Mouse (Mus musculus) kidney, postnatal 0 days (tissue): ENCODE data around the gene Sycp3. TPM values are rescaled to one million over a fixed set of nuclear protein-coding genes. Genes with fewer than 3 reads are reported as not detected.

Experiments used
- ATAC-seq: fragments of 200-750 bp; cut with Nextera tagmentation; replicated peaks from 2 replicates; pipeline ENCODE4 v1.8.0; 2017; ENCODE audit warnings: low read depth, moderate number of reproducible peaks, moderate TSS enrichment, moderate library complexity; ENCODE audit not compliant: low FRiP score
- DNase-seq: peaks from one replicate; pipeline ENCODE4 v3.0.0-alpha.2; 2016; ENCODE audit warnings: low spot score
- H3K27ac ChIP-seq: fragments of 300-500 bp; sonication (generic); 2 replicates; pipeline ENCODE4 v1.5.1; 2014; ENCODE audit warnings: mild to moderate bottlenecking
- H3K27me3 ChIP-seq: fragments of 300-500 bp; sonication (generic); 2 replicates; pipeline ENCODE4 v1.6.1; 2014; ENCODE audit warnings: low read length, mixed read lengths; ENCODE audit not compliant: insufficient read depth
- H3K36me3 ChIP-seq: fragments of 300-500 bp; sonication (generic); 2 replicates; pipeline ENCODE4 v1.6.1; 2014; ENCODE audit warnings: low read length, mixed read lengths; ENCODE audit not compliant: insufficient read depth
- H3K4me1 ChIP-seq: fragments of 300-500 bp; sonication (generic); replicated peaks from 2 replicates; pipeline ENCODE4 v1.6.1; 2014; ENCODE audit warnings: antibody characterized with exemption, low read length, mixed read lengths; ENCODE audit not compliant: insufficient read depth
- H3K4me2 ChIP-seq: fragments of 300-500 bp; sonication (generic); 2 replicates; pipeline ENCODE4 v1.6.1; 2014; ENCODE audit warnings: mild to moderate bottlenecking, low read length, moderate library complexity, mixed read lengths
- H3K4me3 ChIP-seq: fragments of 300-500 bp; sonication (generic); replicated peaks from 2 replicates; pipeline ENCODE4 v1.5.1; 2014; ENCODE audit warnings: low read depth, low read length
- H3K9ac ChIP-seq: fragments of 300-500 bp; sonication (generic); 2 replicates; pipeline ENCODE4 v1.6.1; 2014; ENCODE audit warnings: low read depth, low read length
- H3K9me3 ChIP-seq: fragments of 300-500 bp; sonication (generic); replicated peaks from 2 replicates; pipeline ENCODE4 v1.6.1; 2016; ENCODE audit warnings: low read length, inconsistent platforms, mixed read lengths
- CTCF ChIP-seq: IDR thresholded peaks from 2 replicates; pipeline ENCODE4 v1.5.1; 2016; ENCODE audit warnings: antibody characterized with exemption, low read depth, mild to moderate bottlenecking, moderate library complexity
- WGBS: fragments of 180-500 bp; shearing (Covaris S2); extraction: QIAGEN DNeasy Blood & Tissue Kit; methylation state at CpG from one replicate; pipeline ENCODE4 v1.1.7; 2014; 5-methylcytosine and 5-hydroxymethylcytosine counted together
- polyA plus RNA-seq: library from polyadenylated mRNA; unstranded; fragments of >200 nt; fragmentation: Nextera tagmentation; extraction: Ambion mirVana; gene quantifications from 2 replicates; pipeline ENCODE4 v1.2.1, GENCODE M21; 2015

Sycp3 gene
- polyA plus RNA-seq, 1 experiment from 2014 or later = 0.16 TPM

DNA sequence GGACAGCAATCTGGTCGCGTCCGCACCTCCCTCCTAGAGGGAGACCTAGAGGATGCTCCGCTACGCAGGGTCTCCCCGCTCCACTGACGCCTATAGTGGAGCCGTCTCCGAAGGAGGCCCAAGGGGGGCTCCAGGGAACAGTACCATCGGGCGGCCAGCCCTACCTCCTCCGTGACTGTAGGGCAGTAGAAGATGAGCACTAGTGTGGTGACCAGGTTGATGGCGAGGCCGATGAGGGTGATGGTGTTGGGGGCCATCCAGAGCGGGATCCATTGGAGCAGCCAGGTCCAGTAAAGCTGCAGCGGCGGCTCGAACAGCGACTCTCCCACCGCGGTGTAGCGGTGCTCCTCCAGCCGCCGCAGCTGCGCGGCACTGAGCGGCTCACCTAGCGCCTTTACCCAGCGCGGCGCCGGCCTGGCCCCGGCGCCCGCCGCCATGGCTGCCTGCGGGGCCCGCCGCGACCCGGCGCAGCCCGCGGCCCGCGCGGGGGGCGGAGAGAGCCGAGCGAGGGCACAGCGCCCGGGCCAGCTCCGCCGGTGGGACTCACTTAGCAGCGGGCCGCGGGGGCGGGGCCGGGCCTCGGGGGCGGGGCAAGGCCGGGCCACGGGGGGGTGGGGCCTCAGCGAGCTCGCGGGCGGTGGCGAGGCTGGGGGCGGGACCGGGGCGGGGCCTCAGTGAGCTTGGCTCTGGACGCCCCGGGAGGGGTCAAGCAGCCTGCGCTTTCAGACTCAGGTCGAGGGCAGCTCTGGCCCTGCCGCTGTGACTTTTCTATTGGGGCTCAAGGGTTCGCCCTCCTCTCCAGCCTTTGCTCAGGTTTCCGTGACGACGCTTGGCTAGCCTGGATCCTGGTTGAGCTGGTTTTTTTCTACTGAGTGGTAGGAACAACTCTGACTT, 44.3 kb downstream of the Sycp3 start, which contains the start of gene Chpt1:
TSS of gene Chpt1 (minus strand) at position 653 of the 894 bp plus-strand sequence.
- TF ChIP-seq CTCF = no peak
- ATAC-seq = peak; percentile 95

DNA sequence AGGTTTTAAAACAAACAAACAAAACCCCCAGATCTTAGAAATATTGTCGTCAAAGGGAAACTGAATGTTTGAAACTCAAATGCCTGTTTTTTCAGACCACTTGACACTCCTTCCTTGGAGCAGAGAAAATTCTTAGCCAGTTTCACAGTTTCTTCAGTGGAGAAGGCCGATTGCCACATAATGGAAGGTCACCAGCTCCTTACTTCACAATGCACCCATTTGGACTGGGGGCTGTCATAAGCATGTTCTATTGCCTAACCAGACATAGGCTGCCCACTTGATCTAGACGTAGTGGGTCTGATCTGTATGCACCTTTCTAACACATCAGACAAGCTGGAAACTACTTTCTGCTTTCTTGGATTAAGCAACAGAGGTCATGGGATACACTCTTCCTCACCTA, 45.1 kb downstream of the Sycp3 start:
- ATAC-seq (no peak), DNase-seq (no peak)

More for the DNA sequence above, 44.3 kb downstream of the Sycp3 start, which contains the start of gene Chpt1:
- Histone ChIP-seq H3K9me3 (no peaks in the 10 kb centered on the region), H3K9ac (peak within 1 kb of the TSS; percentile 80), H3K27me3 (no peaks in the 10 kb centered on the region), H3K4me3 (peak within 1 kb of the TSS; percentile 62), H3K36me3 (no peaks in the 10 kb centered on the region), H3K27ac (peak within 1 kb of the TSS; percentile 87), H3K4me2 (peak within 1 kb of the TSS; percentile 59), H3K4me1 (peaks cover 9% of the 10 kb centered on the region; the same call in 1 of the 2 replicates)
- under 1% methylated on average over 73 of the region's 80 CpGs for WGBS
- DNase-seq = peak; percentile 85

DNA sequence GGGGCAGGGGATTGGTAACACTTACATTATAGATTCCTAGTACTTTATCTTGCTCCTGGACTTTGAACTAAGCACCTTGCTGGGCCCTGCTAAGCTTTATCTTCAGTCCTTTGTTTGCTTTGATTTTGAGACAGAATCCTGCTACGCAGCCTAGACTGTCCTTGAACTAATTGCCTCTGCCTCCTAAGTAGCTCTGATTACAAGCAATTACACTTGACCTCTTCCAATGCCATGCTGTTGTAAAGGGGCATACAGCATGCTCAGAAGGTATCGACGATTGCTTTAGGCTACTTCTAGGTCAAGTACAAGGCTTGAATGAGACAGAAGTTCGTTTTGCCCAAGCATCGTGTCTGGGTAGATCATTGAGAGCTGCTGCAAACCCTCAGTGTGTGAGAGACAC, 45.9 kb downstream of the Sycp3 start:
- TF ChIP-seq CTCF = no peak
- DNase-seq (no peak), ATAC-seq (no peak)
- H3K27me3 ChIP-seq = no peaks in the 10 kb centered on the region
- 63% methylated on average over 5 of the region's 5 CpGs for WGBS
- no peak overlapping the region for H3K4me2 ChIP-seq
- no peaks in the 10 kb centered on the region for H3K9me3 ChIP-seq
- H3K9ac ChIP-seq = no peak overlapping the region
- no peaks in the 10 kb centered on the region for H3K36me3 ChIP-seq
- peaks cover 9% of the 10 kb centered on the region; the same call in 1 of the 2 replicates for H3K4me1 ChIP-seq
- no peak overlapping the region for H3K27ac ChIP-seq
- H3K4me3 ChIP-seq = no peak overlapping the region

More for the DNA sequence above, 45.1 kb downstream of the Sycp3 start:
- Histone ChIP-seq H3K27ac (peak overlapping the region; percentile 87), H3K9ac (no peak overlapping the region), H3K27me3 (no peaks in the 10 kb centered on the region), H3K9me3 (no peaks in the 10 kb centered on the region), H3K4me3 (no peak overlapping the region), H3K4me2 (peak overlapping the region; percentile 59), H3K4me1 (peaks cover 9% of the 10 kb centered on the region; the same call in 1 of the 2 replicates), H3K36me3 (no peaks in the 10 kb centered on the region)
- 58% methylated on average over 3 of the region's 3 CpGs for WGBS
- no peak for TF ChIP-seq CTCF

DNA sequence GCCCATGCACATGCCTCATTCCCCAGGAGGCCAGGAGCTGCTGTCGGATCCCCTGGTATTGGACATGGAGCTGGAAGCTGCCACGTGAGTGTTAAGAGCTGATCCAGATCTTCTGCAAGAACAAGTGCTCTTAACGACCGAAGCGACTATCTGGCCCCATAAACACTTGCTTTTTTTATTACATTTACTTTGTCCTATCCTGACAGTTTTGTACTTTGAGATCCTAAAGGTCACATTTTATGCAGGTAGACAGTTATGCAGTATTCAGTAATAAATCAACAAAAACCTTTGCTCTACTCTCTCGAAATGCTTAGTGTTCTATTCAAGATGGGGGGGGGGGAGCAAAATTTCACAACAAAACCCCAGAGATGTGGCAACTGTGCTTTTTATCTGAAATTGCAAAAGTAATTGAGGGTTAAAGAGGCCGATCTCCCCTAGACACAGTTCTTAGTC, 48.3 kb downstream of the Sycp3 start:
- no peak overlapping the region for H3K27ac ChIP-seq
- H3K4me3 ChIP-seq = no peak overlapping the region
- H3K4me1 ChIP-seq = no peaks in the 10 kb centered on the region
- H3K4me2 ChIP-seq = no peak overlapping the region
- DNase-seq (no peak), ATAC-seq (no peak)
- H3K9ac ChIP-seq = no peak overlapping the region
- 58% methylated on average over 7 of the region's 7 CpGs for WGBS
- no peaks in the 10 kb centered on the region for H3K36me3 ChIP-seq
- no peaks in the 10 kb centered on the region for H3K9me3 ChIP-seq
- no peaks in the 10 kb centered on the region for H3K27me3 ChIP-seq
- no peak for TF ChIP-seq CTCF

DNA sequence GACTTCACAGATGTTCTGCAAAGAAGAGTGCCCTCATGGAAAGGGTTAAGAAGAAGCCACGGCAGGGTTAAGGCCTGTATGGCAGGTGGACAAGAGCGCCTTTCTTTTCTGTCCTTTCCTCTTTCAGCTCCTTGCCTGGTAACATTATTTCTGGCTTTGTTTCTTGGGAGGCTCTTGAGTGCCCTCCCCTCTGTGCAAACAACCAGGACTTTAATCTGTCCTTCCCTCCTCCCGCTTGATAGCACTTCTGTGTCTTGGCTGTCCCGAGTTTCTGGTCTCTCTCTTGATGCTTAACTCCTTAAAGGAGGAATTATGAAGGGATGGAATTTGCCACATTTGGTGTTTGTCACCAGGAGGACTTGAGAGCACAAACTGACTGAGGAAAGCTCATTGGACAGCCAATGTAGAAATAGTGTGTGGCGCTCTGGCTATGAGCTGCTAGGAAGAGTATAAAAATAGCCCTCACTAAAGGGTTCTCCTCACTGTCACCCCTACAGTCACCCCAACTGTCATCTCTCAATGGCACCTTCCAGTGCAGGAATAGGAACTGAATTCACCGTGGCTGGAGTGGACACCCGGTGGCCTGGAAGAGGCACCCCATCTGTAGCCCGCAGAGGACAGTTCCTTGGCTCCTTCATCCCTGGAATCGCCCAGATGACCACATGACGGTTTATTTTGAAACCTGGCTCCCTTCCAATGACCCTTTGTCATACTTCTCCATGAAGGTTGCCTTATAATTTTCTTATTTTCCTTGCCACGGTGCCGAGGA, 51.3 kb downstream of the Sycp3 start:
- Histone ChIP-seq H3K4me2 (no peak overlapping the region), H3K27ac (peak overlapping the region; percentile 70), H3K4me1 (no peaks in the 10 kb centered on the region), H3K36me3 (no peaks in the 10 kb centered on the region), H3K4me3 (no peak overlapping the region), H3K27me3 (no peaks in the 10 kb centered on the region), H3K9me3 (no peaks in the 10 kb centered on the region), H3K9ac (no peak overlapping the region)
- WGBS = 71% methylated on average over 12 of the region's 12 CpGs
- TF ChIP-seq CTCF = no peak
- no peak for DNase-seq
- peak; percentile 72 for ATAC-seq

DNA sequence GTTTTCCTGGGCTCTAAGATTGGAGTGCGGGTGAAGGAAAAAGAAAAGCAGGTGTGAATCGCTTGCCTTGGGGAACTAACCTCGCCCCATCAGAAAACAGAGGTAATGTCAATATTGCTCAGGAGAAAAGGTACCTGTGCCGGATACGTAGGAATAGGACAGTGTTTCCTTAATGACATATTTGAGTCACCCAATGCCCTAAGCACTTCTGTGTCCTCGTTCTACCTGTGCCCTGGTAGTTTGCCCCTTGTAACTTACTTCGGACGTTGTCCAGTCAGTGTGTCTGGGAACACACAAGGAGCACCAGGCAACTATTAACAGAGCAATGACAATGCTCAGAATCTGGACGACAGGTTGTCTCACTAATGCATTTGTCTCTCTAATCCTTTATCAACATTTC, 52.0 kb downstream of the Sycp3 start:
- WGBS = 81% methylated on average over 9 of the region's 9 CpGs

More for the DNA sequence above, 52.0 kb downstream of the Sycp3 start:
- ATAC-seq (0 out of 2 replicates have a peak, but pooled peaks have one; percentile 61), DNase-seq (no peak)
- no peak overlapping the region for H3K9ac ChIP-seq
- no peak overlapping the region for H3K4me3 ChIP-seq
- TF ChIP-seq CTCF = no peak
- no peaks in the 10 kb centered on the region for H3K27me3 ChIP-seq
- H3K9me3 ChIP-seq = no peaks in the 10 kb centered on the region
- H3K36me3 ChIP-seq = no peaks in the 10 kb centered on the region
- H3K27ac ChIP-seq = no peak overlapping the region
- no peak overlapping the region for H3K4me2 ChIP-seq
- no peaks in the 10 kb centered on the region for H3K4me1 ChIP-seq
